Mouse (Mus musculus): ENCODE results near the gene Cyp2d40. TPM values are rescaled to one million over a fixed set of nuclear protein-coding genes. Genes with fewer than 3 reads are reported as not detected.

The Cyp2d40 gene
- polyA plus RNA-seq (2014; fragmentation: Illumina TruSeq; extraction: RNeasy Lipid Tissue Mini Kit (QIAGEN cat#74804); ENCODE audit: low read depth, low replicate concordance) = not detected

GRCm38 (mm10) chr15:82763631-82764420 lies at the start of gene Cyp2d40:
Cyp2d40 (minus strand) TSS chr15:82764183.

GRCm38 (mm10) chr15:82794277-82794676 lies 30.3 kb upstream of the Cyp2d40 start, which contains the start of gene Cyp2d26:
Cyp2d26 (minus strand) TSS chr15:82794294.

Other genes with a start within 250 kb of the Cyp2d40 start
- not detected for gene Cyp2d12, start 209.1 kb downstream of the Cyp2d40 start, polyA plus RNA-seq (2014; fragmentation: Illumina TruSeq; extraction: RNeasy Lipid Tissue Mini Kit (QIAGEN cat#74804); ENCODE audit: low read depth, low replicate concordance)
- gene Cyp2d34, start 143.2 kb downstream of the Cyp2d40 start, polyA plus RNA-seq (2014; fragmentation: Illumina TruSeq; extraction: RNeasy Lipid Tissue Mini Kit (QIAGEN cat#74804); ENCODE audit: low read depth, low replicate concordance) = not detected
- 0.53 TPM for gene Cyp2d26, start 30.1 kb upstream of the Cyp2d40 start, polyA plus RNA-seq (2014; fragmentation: Illumina TruSeq; extraction: RNeasy Lipid Tissue Mini Kit (QIAGEN cat#74804); ENCODE audit: low read depth, low replicate concordance)
- gene Tcf20, start 223.7 kb upstream of the Cyp2d40 start, polyA plus RNA-seq (2014; fragmentation: Illumina TruSeq; extraction: RNeasy Lipid Tissue Mini Kit (QIAGEN cat#74804); ENCODE audit: low read depth, low replicate concordance) = 17.3 TPM